In genomic region chr9:54064836-54065235, GRCm38 (mm10) we compare ENCODE assay signal across 12 mouse cellular contexts. TPM values are rescaled to one million over a fixed set of nuclear protein-coding genes. Genes with fewer than 3 reads are reported as not detected.
"Had no signal": no experiment of that assay in that cellular context is flagged by ENCODE, and none has a peak within 500 bp of the region (broad histone marks: within the 10 kb centered on the region; RNA-seq: fewer than 3 reads in every experiment).

No protein-coding gene starts in this region.

- H3K9me3 ChIP-seq: liver, embryonic 13.5 days; midbrain, embryonic 15.5 days had no signal

- H3K27ac ChIP-seq: liver, embryonic 13.5 days; midbrain, embryonic 15.5 days had no signal

- H3K4me2 ChIP-seq: liver, embryonic 13.5 days; midbrain, embryonic 15.5 days had no signal

- H3K4me3 ChIP-seq: liver, embryonic 13.5 days; midbrain, embryonic 15.5 days had no signal

- ATAC-seq: liver, postnatal 0 days; midbrain, embryonic 15.5 days had no signal

- DNase-seq: kidney, adult 8-10 months; kidney, postnatal 25 days; layer of hippocampus, adult 9-11 months; liver; liver, embryonic 13.5 days; liver, postnatal 0 days; lung, postnatal 36 days; right cerebral cortex, adult 18-20 months; right cerebral cortex, postnatal 25 days; thymus, postnatal 4 days had no signal

- H3K36me3 ChIP-seq: liver, embryonic 13.5 days; midbrain, embryonic 15.5 days had no signal

- H3K9ac ChIP-seq: liver, embryonic 13.5 days; liver, postnatal 0 days; midbrain, embryonic 15.5 days had no signal

RNA-seq across cellular contexts. Expression of gene Tnfaip8l3, which starts 3.4 kb away (rescaled TPM):
- total RNA-seq: megakaryocyte progenitor cell, adult 5-6 weeks had no signal
